Mouse (Mus musculus): ENCODE measurements around the gene Gpr137. TPM values are rescaled to one million over a fixed set of nuclear protein-coding genes. Genes with fewer than 3 reads are reported as not detected.

Gene Gpr137
- polyA plus RNA-seq, 1 experiment from 2014 or later, result 29.7 TPM

GRCm38 (mm10) chr19:6950613-6951153, 8.4 kb upstream of the Gpr137 start:
- H3K36me3 ChIP-seq (ENCODE audit: control insufficient read depth, insufficient read depth, low read length), result peaks cover 30% of the 10 kb centered on the region
- H3K9me3 ChIP-seq (ENCODE audit: control insufficient read depth, low read length), result no peaks in the 10 kb centered on the region
- ATAC-seq (ENCODE audit: low read depth) (peak; percentile 60), DNase-seq (ENCODE audit: low spot score) (peak; percentile 85)
- no peaks in the 10 kb centered on the region for H3K27me3 ChIP-seq (replicated peaks; ENCODE audit: control insufficient read depth, insufficient read depth, low read length)
- peak overlapping the region; percentile 63 for H3K4me3 ChIP-seq (ENCODE audit: low read depth, low read length)
- H3K27ac ChIP-seq (replicated peaks; ENCODE audit: low read depth, low read length), result peak overlapping the region; percentile 96
- H3K4me1 ChIP-seq (ENCODE audit: control insufficient read depth, insufficient read depth, low read length), result peaks cover 6% of the 10 kb centered on the region; the same call in 1 of the 2 replicates
- WGBS, result under 1% methylated on average over 28 of the region's 28 CpGs
- peak overlapping the region; percentile 85 for H3K4me2 ChIP-seq (ENCODE audit: low read depth, low read length)
- H3K9ac ChIP-seq (ENCODE audit: low read depth, low read length), result peak overlapping the region; percentile 77

GRCm38 (mm10) chr19:6949951-6950350, 7.7 kb upstream of the Gpr137 start:
- peak overlapping the region; percentile 63 for H3K4me3 ChIP-seq (ENCODE audit: low read depth, low read length)
- no peaks in the 10 kb centered on the region for H3K27me3 ChIP-seq (replicated peaks; ENCODE audit: control insufficient read depth, insufficient read depth, low read length)
- ATAC-seq (ENCODE audit: low read depth), result no peak
- peaks cover 27% of the 10 kb centered on the region for H3K36me3 ChIP-seq (ENCODE audit: control insufficient read depth, insufficient read depth, low read length)
- H3K27ac ChIP-seq (replicated peaks; ENCODE audit: low read depth, low read length), result peak overlapping the region; percentile 96
- H3K9me3 ChIP-seq (ENCODE audit: control insufficient read depth, low read length), result no peaks in the 10 kb centered on the region
- H3K4me1 ChIP-seq (ENCODE audit: control insufficient read depth, insufficient read depth, low read length), result peaks cover 6% of the 10 kb centered on the region; the same call in 1 of the 2 replicates
- peak overlapping the region; percentile 85 for H3K4me2 ChIP-seq (ENCODE audit: low read depth, low read length)
- peak overlapping the region; percentile 77 for H3K9ac ChIP-seq (ENCODE audit: low read depth, low read length)
- no peak for DNase-seq (ENCODE audit: low spot score)
- 60% methylated on average over 5 of the region's 5 CpGs for WGBS

GRCm38 (mm10) chr19:6949532-6949931, 7.3 kb upstream of the Gpr137 start:
- Histone ChIP-seq H3K27me3 (replicated peaks; ENCODE audit: control insufficient read depth, insufficient read depth, low read length) (no peaks in the 10 kb centered on the region), H3K36me3 (ENCODE audit: control insufficient read depth, insufficient read depth, low read length) (peaks cover 23% of the 10 kb centered on the region), H3K4me1 (ENCODE audit: control insufficient read depth, insufficient read depth, low read length) (peaks cover 6% of the 10 kb centered on the region; the same call in 1 of the 2 replicates), H3K9me3 (ENCODE audit: control insufficient read depth, low read length) (no peaks in the 10 kb centered on the region), H3K4me2 (ENCODE audit: low read depth, low read length) (peak overlapping the region; percentile 85), H3K27ac (replicated peaks; ENCODE audit: low read depth, low read length) (no peak overlapping the region), H3K4me3 (ENCODE audit: low read depth, low read length) (no peak overlapping the region), H3K9ac (ENCODE audit: low read depth, low read length) (no peak overlapping the region)
- DNase-seq (ENCODE audit: low spot score), result no peak
- 92% methylated on average over 5 of the region's 5 CpGs for WGBS
- no peak for ATAC-seq (ENCODE audit: low read depth)

GRCm38 (mm10) chr19:6948186-6948585, 5.9 kb upstream of the Gpr137 start:
- Histone ChIP-seq H3K27me3 (replicated peaks; ENCODE audit: control insufficient read depth, insufficient read depth, low read length) (no peaks in the 10 kb centered on the region), H3K36me3 (ENCODE audit: control insufficient read depth, insufficient read depth, low read length) (peaks cover 12% of the 10 kb centered on the region; the same call in 1 of the 2 replicates), H3K9ac (ENCODE audit: low read depth, low read length) (no peak overlapping the region), H3K4me3 (ENCODE audit: low read depth, low read length) (no peak overlapping the region), H3K4me1 (ENCODE audit: control insufficient read depth, insufficient read depth, low read length) (peaks cover 6% of the 10 kb centered on the region; the same call in 1 of the 2 replicates), H3K4me2 (ENCODE audit: low read depth, low read length) (no peak overlapping the region), H3K9me3 (ENCODE audit: control insufficient read depth, low read length) (no peaks in the 10 kb centered on the region), H3K27ac (replicated peaks; ENCODE audit: low read depth, low read length) (no peak overlapping the region; the same call in 1 of the 2 replicates)
- no peak for ATAC-seq (ENCODE audit: low read depth)
- 73% methylated on average over 4 of the region's 4 CpGs for WGBS
- DNase-seq (ENCODE audit: low spot score), result no peak

DNA sequence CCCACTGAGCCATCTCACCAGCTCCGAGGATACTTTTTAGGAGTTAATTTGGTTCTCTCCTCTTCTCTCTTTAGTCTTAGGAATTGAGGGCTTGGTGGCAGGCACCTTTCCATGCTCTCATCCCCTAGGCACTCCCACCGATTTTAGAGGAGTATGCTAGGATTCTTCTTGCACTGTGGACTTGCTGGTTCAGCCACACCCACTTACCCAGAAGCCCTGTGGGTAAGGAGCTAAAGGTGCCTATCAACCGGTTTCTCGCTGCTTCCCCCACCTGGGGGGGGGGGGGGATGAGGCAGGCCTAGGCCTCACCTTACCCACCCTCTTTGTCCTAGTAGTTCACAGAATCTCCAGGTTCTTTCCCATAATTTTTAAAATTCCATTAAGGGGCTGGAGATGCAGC, 5.5 kb upstream of the Gpr137 start:
- H3K9me3 ChIP-seq (ENCODE audit: control insufficient read depth, low read length), result no peaks in the 10 kb centered on the region
- H3K36me3 ChIP-seq (ENCODE audit: control insufficient read depth, insufficient read depth, low read length), result peaks cover 12% of the 10 kb centered on the region; the same call in 1 of the 2 replicates
- no peak overlapping the region for H3K9ac ChIP-seq (ENCODE audit: low read depth, low read length)
- no peaks in the 10 kb centered on the region for H3K27me3 ChIP-seq (replicated peaks; ENCODE audit: control insufficient read depth, insufficient read depth, low read length)
- H3K27ac ChIP-seq (replicated peaks; ENCODE audit: low read depth, low read length), result no peak overlapping the region; the same call in 1 of the 2 replicates
- H3K4me3 ChIP-seq (ENCODE audit: low read depth, low read length), result no peak overlapping the region
- 44% methylated on average over 4 of the region's 4 CpGs for WGBS
- ATAC-seq (ENCODE audit: low read depth) (no peak), DNase-seq (ENCODE audit: low spot score) (no peak)
- H3K4me2 ChIP-seq (ENCODE audit: low read depth, low read length), result no peak overlapping the region
- peaks cover 9% of the 10 kb centered on the region for H3K4me1 ChIP-seq (ENCODE audit: control insufficient read depth, insufficient read depth, low read length)

DNA sequence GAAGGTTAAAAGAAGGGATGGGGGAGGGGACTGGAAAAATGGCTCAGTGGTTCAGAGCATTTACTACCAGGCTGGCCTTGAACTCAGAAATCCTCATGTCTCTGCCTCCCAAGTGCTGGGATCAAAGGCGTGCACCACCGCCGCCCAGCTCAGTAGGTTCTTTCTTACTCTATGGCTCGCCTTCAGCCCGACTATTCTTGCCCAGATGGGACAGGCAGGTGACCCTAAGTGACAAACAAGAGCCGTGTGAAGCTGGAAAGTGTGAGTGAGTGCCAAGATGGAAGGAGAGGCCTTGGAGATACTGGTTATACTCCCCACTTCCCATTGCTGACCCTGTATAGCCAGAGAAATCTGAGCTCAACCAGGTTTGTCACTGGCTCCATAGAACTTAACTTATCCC, 1.4 kb upstream of the Gpr137 start:
- no peak overlapping the region for H3K4me2 ChIP-seq (ENCODE audit: low read depth, low read length)
- peaks cover 15% of the 10 kb centered on the region for H3K4me1 ChIP-seq (ENCODE audit: control insufficient read depth, insufficient read depth, low read length)
- H3K36me3 ChIP-seq (ENCODE audit: control insufficient read depth, insufficient read depth, low read length), result peaks cover 12% of the 10 kb centered on the region; the same call in 1 of the 2 replicates
- ATAC-seq (ENCODE audit: low read depth) (no peak), DNase-seq (ENCODE audit: low spot score) (no peak)
- no peak overlapping the region for H3K9ac ChIP-seq (ENCODE audit: low read depth, low read length)
- no peak overlapping the region for H3K27ac ChIP-seq (replicated peaks; ENCODE audit: low read depth, low read length)
- 97% methylated on average over 6 of the region's 6 CpGs for WGBS
- no peaks in the 10 kb centered on the region for H3K9me3 ChIP-seq (ENCODE audit: control insufficient read depth, low read length)
- no peak overlapping the region for H3K4me3 ChIP-seq (ENCODE audit: low read depth, low read length)
- H3K27me3 ChIP-seq (replicated peaks; ENCODE audit: control insufficient read depth, insufficient read depth, low read length), result no peaks in the 10 kb centered on the region

DNA sequence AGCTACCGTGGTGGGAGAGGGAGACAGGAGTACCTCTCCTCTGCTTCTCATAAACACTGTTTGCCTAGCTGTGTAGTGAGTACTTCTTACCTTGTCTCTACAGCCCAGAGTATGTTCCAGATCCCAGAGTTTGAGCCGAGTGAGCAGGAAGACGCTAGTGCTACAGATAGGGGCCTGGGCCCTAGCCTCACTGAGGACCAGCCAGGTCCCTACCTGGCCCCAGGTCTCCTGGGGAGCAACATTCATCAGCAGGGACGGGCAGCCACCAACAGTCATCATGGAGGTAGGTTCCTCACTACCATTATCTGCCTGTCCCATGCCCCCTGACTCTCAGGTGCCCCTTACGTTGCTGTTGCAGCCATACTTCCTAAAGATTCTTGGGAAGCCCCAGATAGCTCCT, 484 bp upstream of the Gpr137 start:
- Histone ChIP-seq H3K27me3 (replicated peaks; ENCODE audit: control insufficient read depth, insufficient read depth, low read length) (no peaks in the 10 kb centered on the region), H3K4me1 (ENCODE audit: control insufficient read depth, insufficient read depth, low read length) (peaks cover 15% of the 10 kb centered on the region), H3K9me3 (ENCODE audit: control insufficient read depth, low read length) (no peaks in the 10 kb centered on the region), H3K36me3 (ENCODE audit: control insufficient read depth, insufficient read depth, low read length) (peaks cover 12% of the 10 kb centered on the region; the same call in 1 of the 2 replicates), H3K4me2 (ENCODE audit: low read depth, low read length) (peak overlapping the region; percentile 99), H3K9ac (ENCODE audit: low read depth, low read length) (peak overlapping the region; percentile 87), H3K4me3 (ENCODE audit: low read depth, low read length) (peak overlapping the region; percentile 90), H3K27ac (replicated peaks; ENCODE audit: low read depth, low read length) (peak overlapping the region; percentile 95)
- no peak for ATAC-seq (ENCODE audit: low read depth)
- WGBS, result 24% methylated on average over 5 of the region's 5 CpGs
- DNase-seq (ENCODE audit: low spot score), result no peak

- Histone ChIP-seq H3K9me3 (ENCODE audit: control insufficient read depth, low read length) (no peaks in the 10 kb centered on the region), H3K27ac (replicated peaks; ENCODE audit: low read depth, low read length) (peak within 1 kb of the TSS; percentile 95), H3K9ac (ENCODE audit: low read depth, low read length) (peak within 1 kb of the TSS; percentile 87), H3K4me3 (ENCODE audit: low read depth, low read length) (peak within 1 kb of the TSS; percentile 90), H3K27me3 (replicated peaks; ENCODE audit: control insufficient read depth, insufficient read depth, low read length) (no peaks in the 10 kb centered on the region), H3K36me3 (ENCODE audit: control insufficient read depth, insufficient read depth, low read length) (peaks cover 12% of the 10 kb centered on the region; the same call in 1 of the 2 replicates), H3K4me2 (ENCODE audit: low read depth, low read length) (peak within 1 kb of the TSS; percentile 99), H3K4me1 (ENCODE audit: control insufficient read depth, insufficient read depth, low read length) (peaks cover 15% of the 10 kb centered on the region)
- DNase-seq (ENCODE audit: low spot score), result peak; percentile 95
- WGBS, result under 1% methylated on average over 68 of the region's 83 CpGs
- peak; percentile 86 for ATAC-seq (ENCODE audit: low read depth)
These were observed 670 bp downstream of the Gpr137 start, which contains the start of gene Bad for GRCm38 (mm10) chr19:6941372-6942248. TSS of gene Bad (plus strand) at chr19:6941861.

Data from embryonic facial prominence, embryonic 14.5 days (tissue).